Mouse (Mus musculus) forebrain, embryonic 15.5 days (tissue): ENCODE measurements around the gene Edc3. TPM values are rescaled to one million over a fixed set of nuclear protein-coding genes. Genes with fewer than 3 reads are reported as not detected.

Experiments
- ATAC-seq: fragments of 200-750 bp; cut with Nextera tagmentation; replicated peaks from 2 replicates; pipeline ENCODE4 v1.8.0; 2017; ENCODE audit warnings: mild to moderate bottlenecking, moderate TSS enrichment, moderate library complexity
- H3K27ac ChIP-seq: fragments of 300-500 bp; sonication (generic); replicated peaks from 2 replicates; pipeline ENCODE4 v1.5.1; 2015; ENCODE audit warnings: mild to moderate bottlenecking, inconsistent platforms
- H3K27me3 ChIP-seq: fragments of 300-500 bp; sonication (generic); 2 replicates; pipeline ENCODE4 v1.6.1; 2015; ENCODE audit warnings: inconsistent platforms
- H3K36me3 ChIP-seq: fragments of 300-500 bp; sonication (generic); 2 replicates; pipeline ENCODE4 v1.6.1; 2015; ENCODE audit warnings: mild to moderate bottlenecking, inconsistent platforms
- H3K4me1 ChIP-seq: fragments of 300-500 bp; sonication (generic); 2 replicates; pipeline ENCODE4 v1.6.1; 2015; ENCODE audit warnings: inconsistent platforms
- H3K4me2 ChIP-seq: fragments of 300-500 bp; sonication (generic); replicated peaks from 2 replicates; pipeline ENCODE4 v1.6.1; 2015; ENCODE audit warnings: mild to moderate bottlenecking, inconsistent platforms
- H3K4me3 ChIP-seq: fragments of 300-500 bp; sonication (generic); 2 replicates; pipeline ENCODE4 v1.5.1; 2015; ENCODE audit warnings: mild to moderate bottlenecking, inconsistent platforms
- H3K9ac ChIP-seq: fragments of 300-500 bp; sonication (generic); replicated peaks from 2 replicates; pipeline ENCODE4 v1.6.1; 2015; ENCODE audit warnings: mild to moderate bottlenecking, inconsistent platforms
- H3K9me3 ChIP-seq: fragments of 300-500 bp; sonication (generic); 2 replicates; pipeline ENCODE4 v1.6.1; 2016; ENCODE audit warnings: inconsistent platforms
- WGBS: fragments of 180-500 bp; shearing (Covaris S2); methylation state at CpG from one replicate; pipeline ENCODE4 v1.1.7; 2015; ENCODE audit warnings: mixed read lengths; 5-methylcytosine and 5-hydroxymethylcytosine counted together
- polyA plus RNA-seq: library from polyadenylated mRNA; unstranded; fragments of >200 nt; fragmentation: Nextera tagmentation; extraction: Ambion mirVana; gene quantifications from 2 replicates; pipeline ENCODE4 v1.2.1, GENCODE M21; 2015

Gene Edc3
- polyA plus RNA-seq, 1 experiment from 2014 or later = 37.1 TPM

- no peak for ATAC-seq
- Histone ChIP-seq H3K27ac (no peak overlapping the region), H3K4me3 (no peak overlapping the region), H3K4me2 (no peak overlapping the region), H3K27me3 (no peaks in the 10 kb centered on the region), H3K4me1 (no peaks in the 10 kb centered on the region), H3K36me3 (no peaks in the 10 kb centered on the region), H3K9me3 (no peaks in the 10 kb centered on the region), H3K9ac (no peak overlapping the region)
- 81% methylated on average over 10 of the region's 10 CpGs for WGBS
Observed at GRCm38 (mm10) chr9:57681411-57681810, 26.9 kb upstream of the Edc3 start.

- no peaks in the 10 kb centered on the region for H3K9me3 ChIP-seq
- WGBS = 81% methylated on average over 5 of the region's 5 CpGs
- H3K36me3 ChIP-seq = no peaks in the 10 kb centered on the region
- H3K9ac ChIP-seq = no peak within 1 kb of the TSS
- no peaks in the 10 kb centered on the region for H3K27me3 ChIP-seq
- ATAC-seq = no peak
- no peaks in the 10 kb centered on the region for H3K4me1 ChIP-seq
- H3K4me2 ChIP-seq = no peak within 1 kb of the TSS
- H3K4me3 ChIP-seq = no peak within 1 kb of the TSS
- H3K27ac ChIP-seq = no peak within 1 kb of the TSS
Observed at GRCm38 (mm10) chr9:57683520-57683919, 24.8 kb upstream of the Edc3 start, which contains the start of gene Cyp1a2. Gene Cyp1a2 (minus strand): TSS chr9:57683703.

GRCm38 (mm10) chr9:57686011-57686410 is 22.3 kb upstream of the Edc3 start:
- Histone ChIP-seq H3K27me3 (no peaks in the 10 kb centered on the region), H3K9me3 (no peaks in the 10 kb centered on the region), H3K27ac (no peak overlapping the region), H3K4me3 (no peak overlapping the region), H3K4me2 (no peak overlapping the region), H3K4me1 (no peaks in the 10 kb centered on the region), H3K9ac (no peak overlapping the region), H3K36me3 (no peaks in the 10 kb centered on the region)
- WGBS = 90% methylated on average over 5 of the region's 5 CpGs
- ATAC-seq = no peak

- Histone ChIP-seq H3K4me1 (no peaks in the 10 kb centered on the region), H3K4me3 (no peak within 1 kb of the TSS), H3K36me3 (no peaks in the 10 kb centered on the region), H3K27ac (no peak within 1 kb of the TSS), H3K9ac (no peak within 1 kb of the TSS), H3K27me3 (no peaks in the 10 kb centered on the region), H3K4me2 (no peak within 1 kb of the TSS), H3K9me3 (no peaks in the 10 kb centered on the region)
- ATAC-seq = no peak
- 92% methylated on average over 2 of the region's 2 CpGs for WGBS
Observed at GRCm38 (mm10) chr9:57687751-57688150, 20.6 kb upstream of the Edc3 start, which contains the start of gene Cyp1a1. Gene Cyp1a1 (plus strand): TSS chr9:57687928.

- H3K27me3 ChIP-seq = no peaks in the 10 kb centered on the region
- H3K4me1 ChIP-seq = no peaks in the 10 kb centered on the region
- H3K9me3 ChIP-seq = no peaks in the 10 kb centered on the region
- H3K27ac ChIP-seq = no peak overlapping the region
- H3K4me2 ChIP-seq = no peak overlapping the region
- no peak overlapping the region for H3K9ac ChIP-seq
- no peak overlapping the region for H3K4me3 ChIP-seq
- ATAC-seq = no peak
- WGBS = 55% methylated on average over 2 of the region's 2 CpGs
- no peaks in the 10 kb centered on the region for H3K36me3 ChIP-seq
Observed at GRCm38 (mm10) chr9:57688158-57688557, 20.2 kb upstream of the Edc3 start.

- no peak overlapping the region for H3K4me3 ChIP-seq
- WGBS = 92% methylated on average over 2 of the region's 2 CpGs
- no peaks in the 10 kb centered on the region for H3K36me3 ChIP-seq
- H3K9ac ChIP-seq = no peak overlapping the region
- no peak overlapping the region for H3K27ac ChIP-seq
- no peak for ATAC-seq
- H3K9me3 ChIP-seq = no peaks in the 10 kb centered on the region
- no peak overlapping the region for H3K4me2 ChIP-seq
- no peaks in the 10 kb centered on the region for H3K4me1 ChIP-seq
- H3K27me3 ChIP-seq = no peaks in the 10 kb centered on the region
Observed at GRCm38 (mm10) chr9:57688606-57689005, 19.7 kb upstream of the Edc3 start.

GRCm38 (mm10) chr9:57694108-57694507 is 14.2 kb upstream of the Edc3 start:
- H3K27me3 ChIP-seq = peaks cover 25% of the 10 kb centered on the region; the same call in 1 of the 2 replicates
- no peaks in the 10 kb centered on the region for H3K36me3 ChIP-seq
- H3K4me1 ChIP-seq = peaks cover 14% of the 10 kb centered on the region
- WGBS = 92% methylated on average over 2 of the region's 2 CpGs
- H3K9me3 ChIP-seq = no peaks in the 10 kb centered on the region
- H3K4me3 ChIP-seq = no peak overlapping the region
- ATAC-seq = no peak
- H3K27ac ChIP-seq = no peak overlapping the region
- no peak overlapping the region for H3K9ac ChIP-seq
- no peak overlapping the region for H3K4me2 ChIP-seq

- H3K4me2 ChIP-seq = peak overlapping the region; percentile 75
- peaks cover 14% of the 10 kb centered on the region for H3K4me1 ChIP-seq
- ATAC-seq = peak; percentile 85
- peak overlapping the region; percentile 55 for H3K9ac ChIP-seq
- 0 out of 2 replicates have a peak overlapping the region, but pooled peaks have one; percentile 1 for H3K27ac ChIP-seq
- peaks cover 26% of the 10 kb centered on the region; the same call in 1 of the 2 replicates for H3K27me3 ChIP-seq
- WGBS = 2% methylated on average over 42 of the region's 42 CpGs
- no peaks in the 10 kb centered on the region for H3K9me3 ChIP-seq
- H3K4me3 ChIP-seq = peak overlapping the region; percentile 50
- H3K36me3 ChIP-seq = no peaks in the 10 kb centered on the region
Observed at GRCm38 (mm10) chr9:57696380-57697285, 11.7 kb upstream of the Edc3 start.

- ATAC-seq = no peak
- no peaks in the 10 kb centered on the region for H3K36me3 ChIP-seq
- H3K4me3 ChIP-seq = no peak overlapping the region
- H3K4me2 ChIP-seq = no peak overlapping the region
- H3K27me3 ChIP-seq = peaks cover 26% of the 10 kb centered on the region; the same call in 1 of the 2 replicates
- 24% methylated on average over 4 of the region's 4 CpGs for WGBS
- no peak overlapping the region for H3K27ac ChIP-seq
- no peaks in the 10 kb centered on the region for H3K9me3 ChIP-seq
- H3K9ac ChIP-seq = no peak overlapping the region
- peaks cover 14% of the 10 kb centered on the region for H3K4me1 ChIP-seq
Observed at GRCm38 (mm10) chr9:57697380-57697779, 11.0 kb upstream of the Edc3 start.

GRCm38 (mm10) chr9:57698466-57699150 is 9.7 kb upstream of the Edc3 start:
- ATAC-seq = no peak
- Histone ChIP-seq H3K4me1 (peaks cover 14% of the 10 kb centered on the region), H3K9me3 (no peaks in the 10 kb centered on the region), H3K9ac (no peak overlapping the region), H3K4me2 (no peak overlapping the region), H3K27me3 (peaks cover 26% of the 10 kb centered on the region; the same call in 1 of the 2 replicates), H3K4me3 (no peak overlapping the region), H3K27ac (no peak overlapping the region), H3K36me3 (no peaks in the 10 kb centered on the region)
- 84% methylated on average over 1 of the region's 1 CpGs for WGBS

GRCm38 (mm10) chr9:57706496-57706895 is 1.8 kb upstream of the Edc3 start:
- Histone ChIP-seq H3K9ac (no peak overlapping the region), H3K36me3 (no peaks in the 10 kb centered on the region), H3K27me3 (no peaks in the 10 kb centered on the region), H3K27ac (no peak overlapping the region), H3K4me1 (peaks cover 22% of the 10 kb centered on the region), H3K4me3 (no peak overlapping the region), H3K4me2 (no peak overlapping the region), H3K9me3 (0 out of 2 replicates have a peak, but pooled peaks cover 5% of the 10 kb centered on the region)
- no peak for ATAC-seq
- WGBS = 91% methylated on average over 3 of the region's 3 CpGs

GRCm38 (mm10) chr9:57708720-57709274 is 457 bp downstream of the Edc3 start:
- WGBS = 4% methylated on average over 38 of the region's 39 CpGs
- Histone ChIP-seq H3K4me2 (peak overlapping the region; percentile 77), H3K4me1 (peaks cover 22% of the 10 kb centered on the region), H3K4me3 (peak overlapping the region; percentile 95), H3K27me3 (no peaks in the 10 kb centered on the region), H3K27ac (peak overlapping the region; percentile 87), H3K9ac (peak overlapping the region; percentile 93), H3K9me3 (0 out of 2 replicates have a peak, but pooled peaks cover 5% of the 10 kb centered on the region), H3K36me3 (peaks cover 10% of the 10 kb centered on the region; the same call in 1 of the 2 replicates)
- peak; percentile 7 for ATAC-seq
